Mouse (Mus musculus): Measurements from ENCODE around the gene B3galt6.

Gene B3galt6

DNA sequence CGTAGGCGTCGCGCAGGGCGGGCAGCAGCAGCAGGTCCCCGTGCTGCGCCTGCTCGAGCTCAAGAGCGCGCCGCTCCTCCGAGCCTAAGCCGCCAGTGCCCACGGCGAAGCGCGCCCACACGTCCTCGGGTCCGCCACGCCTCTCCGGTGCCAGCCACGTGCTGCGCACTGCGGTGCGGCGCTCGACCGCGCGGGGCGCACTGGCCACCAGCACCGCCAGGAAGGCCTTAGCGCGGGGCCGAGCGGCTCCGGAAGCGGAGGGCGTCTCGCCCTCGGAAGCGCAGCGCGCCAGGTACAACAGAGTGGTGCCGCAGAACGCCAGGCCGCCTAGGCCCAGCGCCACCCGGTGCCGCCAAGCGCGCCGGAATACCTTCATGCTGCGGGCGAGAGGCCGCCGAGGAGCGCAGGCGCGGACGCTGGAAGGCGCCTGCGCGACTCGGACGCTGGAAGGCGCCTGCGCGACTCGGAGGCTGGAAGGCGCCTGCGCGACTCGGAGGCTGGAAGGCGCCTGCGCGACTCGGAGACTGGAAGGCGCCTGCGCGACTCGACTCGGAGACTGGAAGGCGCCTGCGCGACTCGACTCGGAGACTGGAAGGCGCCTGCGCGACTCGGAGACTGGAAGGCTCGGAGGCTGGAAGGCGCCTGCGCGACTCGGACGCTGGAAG is at the start of gene B3galt6, which contains the start of gene Sdf4:
Gene B3galt6 (minus strand): TSS at position 409 of the 665 bp plus-strand sequence.
Gene Sdf4 (plus strand): TSS at position 632 of the 665 bp plus-strand sequence.
- peak; percentile 87 for DNase-seq (ENCODE audit: extremely low read depth, insufficient read length, low spot score)

DNA sequence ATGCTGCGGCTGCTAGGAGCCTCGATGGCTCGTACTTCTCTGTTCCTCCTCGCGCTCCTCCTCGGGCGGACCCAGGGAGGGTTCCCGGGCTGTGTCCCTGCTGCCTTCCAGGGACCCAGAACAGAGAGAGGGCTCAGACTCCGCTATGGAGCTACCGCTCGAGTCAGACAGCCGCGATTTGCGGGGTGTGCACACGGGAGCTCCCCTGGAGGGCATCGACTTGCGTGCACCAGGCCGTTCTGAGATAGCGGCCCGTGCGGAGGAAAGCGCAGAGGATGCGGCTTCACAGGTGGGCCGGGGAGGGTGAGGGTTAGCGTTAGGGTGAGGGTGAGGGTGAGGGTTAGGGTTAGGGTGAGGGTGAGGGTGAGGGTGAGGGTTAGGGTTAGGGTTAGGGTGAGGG is 42.5 kb upstream of the B3galt6 start:
- no peak for DNase-seq (ENCODE audit: extremely low read depth, insufficient read length, low spot score)

DNA sequence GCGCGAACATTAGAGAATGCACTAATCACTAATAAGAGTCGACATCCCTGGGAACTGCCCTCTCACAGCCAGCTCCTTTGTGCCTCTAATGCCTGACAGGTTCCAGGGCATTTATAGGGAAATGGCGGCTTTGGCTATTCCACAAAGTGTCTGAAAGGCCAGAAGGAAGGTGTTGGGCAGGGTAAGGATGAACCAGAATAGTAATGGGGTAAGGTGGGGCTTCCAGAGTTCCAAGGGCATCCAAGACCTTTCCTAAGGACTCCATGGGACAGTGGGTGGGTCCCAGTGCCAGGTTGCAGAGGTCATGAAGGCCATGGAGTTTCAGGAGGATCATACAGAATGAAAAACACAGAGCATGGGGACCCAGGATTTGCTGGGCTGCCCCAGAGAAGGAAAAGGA is 41.9 kb upstream of the B3galt6 start:
- DNase-seq (ENCODE audit: extremely low read depth, insufficient read length, low spot score), result no peak

DNA sequence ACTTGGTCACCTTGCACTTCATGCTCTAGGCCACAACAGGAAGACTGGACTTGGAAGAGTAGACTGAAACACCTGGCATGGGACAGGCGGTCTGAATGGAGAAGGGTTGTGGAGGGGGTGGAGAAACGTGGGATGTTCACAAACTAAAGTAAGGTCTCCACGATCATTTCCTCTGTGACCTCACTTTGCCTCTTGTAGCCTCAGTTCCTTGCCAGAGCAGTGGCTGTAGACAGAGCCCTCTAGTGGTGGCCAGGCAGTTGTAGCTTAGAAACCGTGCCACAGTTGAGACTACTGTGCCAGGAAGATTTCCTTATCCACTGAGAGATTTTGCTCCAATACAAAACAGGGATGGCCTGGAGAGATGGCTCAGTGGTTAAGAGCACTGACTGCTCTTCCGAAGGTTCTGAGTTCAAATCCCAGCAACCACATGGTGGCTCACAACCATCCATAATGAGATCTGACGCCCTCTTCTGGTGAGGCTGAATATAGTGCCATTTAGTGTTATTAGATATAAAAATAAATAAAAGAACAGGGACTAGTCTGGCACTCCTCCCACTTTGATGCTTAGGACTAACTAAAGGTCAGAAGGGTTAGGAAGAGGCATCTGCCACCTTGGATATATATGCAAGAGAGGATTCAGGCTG is 41.1 kb upstream of the B3galt6 start:
- peak; percentile 30 for DNase-seq (ENCODE audit: extremely low read depth, insufficient read length, low spot score)

DNA sequence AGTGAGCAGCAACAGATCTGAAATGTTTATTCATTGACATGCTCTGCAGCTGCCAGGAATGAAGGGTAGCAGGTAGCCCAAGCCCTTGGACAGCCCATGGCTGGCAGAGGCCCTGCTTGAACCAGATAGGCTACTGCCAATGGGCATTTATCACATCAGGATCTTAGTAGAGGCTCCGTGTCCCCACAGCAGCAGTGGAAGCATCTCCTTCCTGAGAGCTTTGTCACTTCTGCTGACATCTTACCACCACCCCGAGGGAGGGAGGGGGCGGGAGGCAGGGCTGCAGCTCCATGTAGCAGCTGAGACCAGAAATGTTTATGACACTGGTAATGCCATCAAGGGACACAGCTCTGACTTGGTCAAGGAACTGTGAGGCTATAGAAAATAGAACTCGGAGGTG is 40.4 kb upstream of the B3galt6 start:
- DNase-seq (ENCODE audit: extremely low read depth, insufficient read length, low spot score), result no peak

DNA sequence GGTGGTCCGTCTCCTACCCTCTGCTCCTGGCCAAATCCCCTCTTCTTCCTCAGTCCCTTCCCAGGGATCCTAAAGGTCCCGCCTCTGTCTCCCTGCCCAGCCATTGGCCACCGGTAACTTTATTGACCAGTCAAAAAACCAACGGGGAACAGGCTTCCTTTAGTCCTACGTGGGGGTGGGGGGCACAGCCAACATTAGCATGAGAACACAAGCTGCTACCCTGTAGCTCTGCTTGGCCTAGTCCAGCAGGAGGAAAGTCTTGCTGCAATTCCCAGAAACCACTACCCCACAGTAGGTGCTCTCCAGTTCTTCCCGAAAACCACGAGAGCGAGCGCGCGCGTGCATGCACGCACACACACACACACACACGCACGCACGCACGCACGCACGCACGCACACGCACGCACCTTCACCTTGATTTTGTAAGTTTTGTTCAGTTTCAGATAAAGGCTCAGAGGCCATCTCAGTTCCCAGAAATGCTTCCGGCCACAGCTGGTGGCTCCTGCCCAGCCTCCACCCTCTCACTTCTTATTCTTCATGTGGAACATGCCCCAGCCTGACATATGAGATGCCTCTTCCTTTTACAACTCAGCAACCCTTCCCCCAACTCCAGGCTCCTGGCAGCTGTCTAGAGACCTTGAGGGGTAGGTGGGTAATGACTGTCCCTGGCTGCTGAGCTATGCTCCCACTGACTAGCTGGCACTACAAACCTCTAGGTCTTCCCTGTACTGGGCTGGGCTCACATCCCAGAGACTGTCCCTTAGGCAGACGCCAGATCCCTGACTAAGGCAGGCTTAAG is 39.3 kb upstream of the B3galt6 start:
- DNase-seq (ENCODE audit: extremely low read depth, insufficient read length, low spot score), result peak; percentile 59

DNA sequence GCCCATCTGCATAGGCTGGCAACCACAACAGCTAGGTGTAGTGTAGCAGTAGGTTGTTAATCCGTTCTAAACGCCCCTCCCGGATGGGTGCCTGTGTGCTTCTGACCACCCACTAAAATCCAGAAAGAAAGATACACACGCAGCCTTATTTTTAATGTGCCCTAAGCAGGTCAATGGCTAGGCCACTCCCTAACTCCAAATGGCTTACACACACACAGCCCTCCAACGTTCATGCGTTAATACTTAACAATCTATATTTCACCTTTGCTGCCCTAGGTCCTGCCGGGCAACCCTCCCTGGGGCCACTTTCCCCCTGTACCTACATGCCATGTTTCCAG is 38.8 kb upstream of the B3galt6 start:
- DNase-seq (ENCODE audit: extremely low read depth, insufficient read length, low spot score), result no peak

DNA sequence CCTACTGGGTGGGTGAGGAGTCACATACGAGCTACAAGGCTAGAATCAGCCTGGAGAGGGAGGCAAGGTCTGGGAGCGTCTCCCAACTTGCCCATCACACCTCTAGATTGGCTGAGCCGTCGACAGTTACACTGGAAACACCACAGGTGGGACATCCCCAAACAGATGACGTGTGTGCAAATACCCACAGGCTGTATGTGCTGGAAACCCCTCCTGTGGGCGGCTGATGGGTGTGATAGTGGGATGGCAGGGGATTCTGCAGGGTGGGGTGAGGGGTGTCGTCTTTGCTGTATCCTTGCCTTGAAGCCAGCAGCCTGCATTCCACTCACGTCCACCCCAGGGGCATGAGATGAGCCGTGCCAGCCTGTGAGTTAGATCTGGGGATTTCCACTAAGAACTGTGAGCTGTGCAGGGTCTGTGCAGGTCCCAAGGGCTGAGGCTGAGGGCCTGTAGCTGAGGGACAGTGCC is 38.2 kb upstream of the B3galt6 start:
- DNase-seq (ENCODE audit: extremely low read depth, insufficient read length, low spot score), result no peak

DNA sequence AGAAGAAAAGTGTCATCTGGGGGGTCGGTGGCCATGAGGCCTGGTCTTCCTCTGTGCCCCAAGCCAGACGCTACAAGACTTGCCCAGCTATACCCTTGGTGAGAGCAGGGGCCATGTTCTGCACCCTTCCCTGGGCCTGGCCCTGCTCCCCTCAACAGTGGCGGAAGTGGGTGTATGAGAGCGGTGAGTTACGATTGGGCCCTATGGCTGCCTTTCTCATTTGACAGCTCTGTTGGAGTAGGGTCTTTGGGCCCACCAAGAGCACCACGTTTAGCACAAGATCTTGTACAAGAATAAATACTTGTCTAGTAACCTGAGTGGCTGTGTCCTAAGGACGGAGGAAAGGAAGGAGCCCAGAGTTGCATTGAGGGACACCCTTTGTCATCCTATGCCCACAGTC is 36.1 kb upstream of the B3galt6 start:
- no peak for DNase-seq (ENCODE audit: extremely low read depth, insufficient read length, low spot score)

DNA sequence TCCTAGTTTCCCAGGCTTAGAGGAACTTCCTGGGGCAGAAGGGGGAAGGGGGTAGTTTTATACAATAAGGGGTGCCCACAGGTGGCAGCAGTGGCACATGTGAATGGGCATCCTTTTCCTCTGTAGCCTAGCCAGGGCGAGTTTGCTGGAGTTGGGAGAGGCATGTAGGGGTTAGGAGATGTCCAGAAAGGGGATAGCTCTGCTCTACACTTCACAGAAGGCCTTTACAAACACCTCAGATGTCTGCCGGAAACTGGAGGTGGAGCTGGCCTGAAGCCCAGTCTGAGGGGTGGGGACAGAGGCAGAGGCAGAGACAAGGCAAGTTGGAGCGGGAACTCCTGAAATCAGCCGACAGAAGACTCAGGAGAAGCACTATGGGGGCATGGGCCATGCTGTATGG is 33.6 kb upstream of the B3galt6 start, which contains the start of gene Tnfrsf18:
Gene Tnfrsf18 (plus strand): TSS at position 152 of the 400 bp plus-strand sequence.
- DNase-seq (ENCODE audit: extremely low read depth, insufficient read length, low spot score), result peak; percentile 18

DNA sequence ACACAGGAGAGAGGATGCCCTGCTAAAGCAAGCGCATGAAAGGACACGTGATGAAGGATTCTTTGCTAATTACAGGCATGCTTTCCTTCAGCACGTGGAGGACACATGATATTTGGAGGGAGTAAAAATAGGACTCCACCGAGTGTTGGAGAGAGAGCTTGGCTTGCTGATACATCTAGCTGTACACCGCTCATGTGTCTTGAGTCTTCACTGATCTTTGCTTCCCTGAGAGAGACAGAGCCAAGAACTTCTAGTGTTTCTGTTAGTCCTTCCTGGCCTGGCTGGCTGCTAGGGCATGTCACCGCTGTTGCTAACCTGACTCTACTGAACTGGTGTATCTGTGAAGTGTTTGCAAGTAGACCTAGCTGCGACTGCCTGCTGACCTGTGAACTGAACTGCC is 31.7 kb upstream of the B3galt6 start:
- no peak for DNase-seq (ENCODE audit: extremely low read depth, insufficient read length, low spot score)

DNA sequence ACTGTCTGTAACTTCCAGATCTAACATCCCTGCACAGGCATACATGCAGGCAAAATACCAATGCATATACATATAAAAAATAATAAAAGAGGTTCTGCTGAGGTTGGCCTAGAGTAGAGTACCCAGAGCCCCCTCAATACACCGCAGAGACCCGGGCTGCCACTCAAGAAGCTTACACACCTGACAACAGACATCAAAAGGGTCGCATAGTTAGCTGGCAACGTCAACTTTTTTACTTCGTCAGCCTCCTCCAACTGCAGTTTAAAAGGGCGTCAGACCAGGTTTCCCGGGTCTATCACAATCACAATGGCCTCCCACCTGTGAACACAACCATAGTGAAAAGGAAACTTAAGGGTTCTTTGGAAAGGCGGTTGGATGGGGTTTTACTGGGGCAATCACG is 31.1 kb upstream of the B3galt6 start:
- DNase-seq (ENCODE audit: extremely low read depth, insufficient read length, low spot score), result no peak

DNA sequence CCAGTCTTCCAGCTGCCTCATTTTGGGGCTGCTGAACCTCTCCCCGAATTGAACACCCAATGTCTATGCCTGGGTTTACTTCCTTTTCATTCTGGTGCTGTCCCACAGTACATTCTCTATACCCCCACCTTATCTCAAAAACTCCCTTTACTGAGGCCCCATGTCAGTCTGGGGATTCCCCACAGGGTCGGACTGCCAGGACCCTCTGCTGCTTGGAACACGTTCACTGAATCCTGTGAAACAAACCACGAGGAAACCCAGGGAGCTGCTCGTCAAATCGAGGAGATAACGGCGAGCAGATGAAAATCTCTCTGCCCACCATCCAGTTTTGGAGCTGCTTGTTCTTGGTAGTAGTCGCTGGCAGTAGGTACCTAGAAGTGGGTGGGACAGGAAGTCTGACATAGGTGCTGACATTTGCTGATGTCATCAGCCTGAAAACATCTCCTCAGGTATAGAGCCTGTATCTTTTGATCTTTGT is 29.5 kb upstream of the B3galt6 start:
- DNase-seq (ENCODE audit: extremely low read depth, insufficient read length, low spot score), result no peak

DNA sequence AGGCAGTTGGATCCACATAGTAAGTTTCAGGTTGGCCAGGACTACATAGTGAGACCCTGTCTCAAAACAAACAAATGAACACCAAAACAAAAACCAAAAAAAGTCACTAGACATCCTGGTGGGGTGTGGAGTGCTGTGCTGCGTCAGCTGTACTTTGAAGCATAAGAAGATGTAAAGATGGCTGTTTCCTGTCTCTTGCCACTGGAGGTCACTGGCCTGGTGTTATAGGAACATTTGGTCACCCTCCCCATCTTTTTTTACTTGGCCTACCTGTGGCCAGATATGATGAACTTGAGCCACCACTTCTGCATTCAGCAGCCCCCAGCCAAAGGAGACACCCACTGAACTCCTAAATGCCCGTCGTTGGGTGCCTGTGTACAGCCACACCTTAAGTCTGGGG is 28.9 kb upstream of the B3galt6 start:
- DNase-seq (ENCODE audit: extremely low read depth, insufficient read length, low spot score), result no peak

DNA sequence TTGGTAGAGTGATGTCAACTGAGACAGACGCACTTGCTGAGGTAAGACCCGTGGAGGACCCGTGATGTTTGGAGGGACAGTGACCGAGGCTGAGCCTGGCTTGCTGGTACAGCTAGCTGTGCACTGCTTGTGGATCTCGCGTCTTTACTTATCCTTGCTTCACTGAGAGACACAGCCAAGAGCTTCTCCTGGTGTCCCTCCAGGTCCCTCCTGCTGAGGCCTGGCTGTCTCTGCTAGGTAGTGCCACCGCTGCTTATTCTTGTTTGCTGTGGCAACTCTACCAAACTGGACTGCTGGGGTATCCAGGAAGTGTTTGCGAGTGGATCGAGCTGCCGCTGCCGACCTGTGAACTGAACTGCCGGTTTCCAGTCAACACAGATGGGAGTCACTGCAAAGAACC is 27.3 kb upstream of the B3galt6 start:
- DNase-seq (ENCODE audit: extremely low read depth, insufficient read length, low spot score), result no peak

DNA sequence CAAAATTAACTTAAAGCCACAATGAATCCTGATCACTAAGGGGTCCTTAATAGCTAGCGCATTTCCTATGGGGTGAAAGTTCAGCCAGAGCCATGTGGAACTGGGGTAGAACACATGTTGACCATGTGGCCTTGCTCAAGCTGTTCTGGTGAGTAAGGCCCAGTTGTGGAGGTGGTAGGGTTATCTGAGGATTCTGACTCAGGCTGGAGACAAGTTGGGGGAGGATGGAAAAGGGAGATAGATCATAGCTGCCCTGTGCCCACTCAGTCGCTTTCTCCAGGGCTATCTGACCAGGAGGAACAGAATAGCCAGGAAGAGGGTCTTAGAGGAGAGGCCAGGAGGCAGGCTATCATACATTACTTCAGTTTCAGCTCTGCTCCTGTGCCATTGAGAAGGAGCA is 22.0 kb upstream of the B3galt6 start:
- DNase-seq (ENCODE audit: extremely low read depth, insufficient read length, low spot score), result no peak

DNA sequence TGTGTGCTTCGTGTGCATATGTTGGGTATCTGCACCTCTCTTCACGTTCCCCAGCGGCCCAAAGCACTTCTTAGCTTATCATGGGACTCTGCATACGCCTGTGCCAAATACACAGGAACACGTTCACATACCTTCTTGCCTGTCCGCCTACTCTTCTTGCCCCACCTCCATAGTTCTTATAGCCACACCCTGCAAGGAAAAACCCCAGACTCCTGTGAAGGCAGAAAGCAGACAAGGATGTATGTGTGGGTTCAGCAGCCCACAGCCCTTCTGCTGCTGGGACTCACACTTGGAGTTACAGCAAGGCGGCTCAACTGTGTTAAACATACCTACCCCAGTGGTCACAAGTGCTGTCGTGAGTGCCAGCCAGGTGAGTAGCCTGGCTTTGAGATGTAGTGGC is 21.2 kb upstream of the B3galt6 start, which contains the start of gene Tnfrsf4:
Gene Tnfrsf4 (plus strand): TSS at position 207 of the 400 bp plus-strand sequence.
- DNase-seq (ENCODE audit: extremely low read depth, insufficient read length, low spot score), result no peak

DNA sequence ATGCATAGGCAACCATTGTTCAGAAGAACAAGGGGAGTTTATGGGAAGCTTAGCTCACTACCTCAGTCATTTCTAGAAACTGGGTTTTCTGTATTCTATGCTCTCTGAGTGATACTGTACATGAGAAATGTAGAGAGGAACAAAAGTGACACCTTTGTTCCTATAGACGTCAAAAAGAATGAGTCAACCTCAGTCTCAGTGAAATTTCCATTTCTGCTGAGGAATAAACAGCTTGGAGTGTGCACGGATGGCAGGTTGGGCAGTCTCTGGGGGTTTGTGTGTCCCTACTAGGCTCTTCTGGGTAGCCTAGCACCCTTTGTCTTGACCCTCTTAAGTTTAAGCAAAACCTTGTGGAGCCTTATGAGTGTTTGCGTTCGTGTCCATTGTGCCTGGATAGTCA is 15.9 kb upstream of the B3galt6 start:
- DNase-seq (ENCODE audit: extremely low read depth, insufficient read length, low spot score), result no peak

DNA sequence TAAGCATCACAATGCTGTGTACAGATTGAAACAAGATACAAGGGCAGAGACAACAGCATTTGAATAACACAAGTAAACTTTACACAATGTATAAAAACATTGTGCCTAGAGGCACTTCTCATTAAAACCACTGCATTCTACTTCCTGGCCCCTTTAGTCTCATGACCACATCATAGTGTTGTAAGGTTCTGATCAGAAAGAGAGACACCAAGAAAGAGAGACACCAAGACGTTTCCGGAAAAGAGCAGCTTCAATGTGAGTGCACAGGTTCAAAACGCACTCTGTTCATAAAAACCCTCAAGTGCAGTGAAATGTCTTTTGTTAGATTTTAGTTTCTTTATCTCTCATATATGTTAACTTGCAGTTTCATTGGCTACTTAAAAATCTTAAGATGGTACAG is 11.7 kb upstream of the B3galt6 start:
- DNase-seq (ENCODE audit: extremely low read depth, insufficient read length, low spot score), result no peak

DNA sequence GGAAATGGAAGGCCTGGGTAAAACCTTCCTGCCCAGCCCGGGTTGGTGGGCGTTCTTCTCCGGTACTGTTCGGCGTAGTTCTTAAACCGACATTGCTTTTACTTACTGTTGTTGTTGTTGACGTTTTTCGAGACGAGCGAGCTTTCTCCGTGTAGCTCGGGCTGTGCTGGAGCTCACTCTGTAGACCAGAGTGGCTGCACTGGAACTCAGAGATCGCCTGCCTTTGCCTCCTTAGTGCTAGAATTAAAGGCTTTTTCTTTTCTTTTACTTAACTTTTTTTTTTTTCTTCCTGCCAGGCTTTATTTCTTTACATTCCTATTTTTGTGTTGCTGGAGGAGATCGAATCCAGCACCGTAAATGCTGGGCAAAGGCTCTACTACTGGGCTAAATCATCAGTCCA is 1.2 kb upstream of the B3galt6 start:
- DNase-seq (ENCODE audit: extremely low read depth, insufficient read length, low spot score), result no peak

DNA sequence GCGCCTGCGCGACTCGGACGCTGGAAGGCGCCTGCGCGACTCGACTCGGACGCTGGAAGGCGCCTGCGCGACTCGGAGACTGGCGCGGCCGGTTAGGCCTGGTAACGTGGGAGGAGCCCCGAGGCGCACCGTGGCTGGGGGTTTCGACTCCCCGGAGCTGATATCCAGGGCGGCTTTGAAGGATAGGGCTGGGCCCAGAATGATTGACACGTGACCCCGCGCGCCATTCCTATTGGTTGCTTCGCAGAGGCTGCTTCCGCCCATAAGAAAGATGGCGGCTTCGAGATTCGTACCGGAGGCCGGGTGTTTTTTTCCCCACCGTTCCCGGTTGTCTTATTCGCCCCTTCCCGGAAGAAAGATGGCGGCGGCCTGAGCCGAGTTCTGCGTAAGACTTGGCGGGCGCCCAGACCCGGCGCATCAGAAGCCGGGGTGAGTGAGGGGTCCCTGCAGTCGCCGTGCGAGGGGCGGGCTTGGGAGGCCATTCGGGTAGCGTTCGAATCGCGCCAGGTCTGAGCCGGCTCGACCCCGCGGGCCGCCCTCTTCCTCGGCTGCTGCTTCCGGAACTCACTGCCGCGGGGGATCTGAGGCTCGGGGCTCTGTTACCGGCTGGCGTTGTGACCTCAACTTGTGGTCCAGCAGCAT is 578 bp upstream of the B3galt6 start:
- peak; percentile 89 for DNase-seq (ENCODE audit: extremely low read depth, insufficient read length, low spot score)

Measured in 3134 (cell line).